Mouse (Mus musculus): ENCODE measurements around the gene Fxyd7. TPM values are rescaled to one million over a fixed set of nuclear protein-coding genes. Genes with fewer than 3 reads are reported as not detected.

Fxyd7 gene
- polyA plus RNA-seq, 1 experiment = 7.5 TPM

DNA sequence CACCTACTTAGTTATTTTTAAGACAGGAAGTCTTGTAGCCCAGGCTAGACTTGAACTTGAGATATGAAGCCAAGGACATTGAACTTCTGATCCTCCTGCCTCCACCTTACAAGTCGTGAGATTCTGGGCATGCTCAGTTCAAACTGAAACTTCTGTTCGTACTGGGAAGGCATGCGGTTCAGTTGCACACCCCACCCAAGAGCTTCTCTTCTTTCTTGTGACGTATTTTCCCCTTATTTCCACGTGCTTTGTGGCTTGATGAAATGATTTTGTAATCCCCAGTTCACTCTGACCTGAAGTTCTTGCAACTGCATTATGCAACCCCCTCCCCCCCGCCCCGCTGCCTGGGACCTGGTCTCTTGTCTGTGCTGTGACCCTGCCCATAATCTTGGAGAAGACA is 19.5 kb downstream of the Fxyd7 start:
- DNase-seq = no peak
- no peak overlapping the region for H3K4me3 ChIP-seq (replicated peaks; ENCODE audit: extremely low read depth, low read depth, low read length)
- 76% methylated on average over 7 of the region's 7 CpGs for WGBS
- H3K4me1 ChIP-seq (ENCODE audit: control insufficient read depth, insufficient read depth, low read length) = peaks cover 6% of the 10 kb centered on the region
- TF ChIP-seq CTCF (IDR thresholded peaks at IDR 0.05; ENCODE audit: insufficient read depth, low read length) (no peak), POLR2A (IDR thresholded peaks at IDR 0.05; ENCODE audit: borderline replicate concordance, extremely low read depth, low read depth, low read length) (no peak)

DNA sequence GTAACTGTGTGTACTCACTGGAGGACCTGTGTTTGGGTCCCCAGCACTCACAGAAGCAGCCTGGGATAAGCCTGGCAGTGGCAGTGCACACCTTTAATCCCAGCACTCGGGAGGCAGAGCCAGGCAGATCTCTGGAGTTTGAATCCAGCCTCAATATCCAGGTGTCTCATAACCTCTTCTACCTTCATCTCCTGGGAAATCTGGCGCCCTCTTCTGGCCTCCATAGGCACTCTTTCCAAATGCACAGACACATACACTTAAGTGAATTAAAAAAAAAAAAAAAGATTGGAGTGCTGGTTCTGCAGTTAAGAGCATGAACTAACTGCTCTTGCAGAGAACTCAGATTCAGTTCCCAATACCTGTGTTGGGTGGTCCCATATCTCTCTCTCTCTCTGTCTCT is 20.6 kb downstream of the Fxyd7 start:
- no peak for DNase-seq
- WGBS = 79% methylated on average over 2 of the region's 2 CpGs
- TF ChIP-seq POLR2A (IDR thresholded peaks at IDR 0.05; ENCODE audit: borderline replicate concordance, extremely low read depth, low read depth, low read length) (no peak), CTCF (IDR thresholded peaks at IDR 0.05; ENCODE audit: insufficient read depth, low read length) (no peak)

DNA sequence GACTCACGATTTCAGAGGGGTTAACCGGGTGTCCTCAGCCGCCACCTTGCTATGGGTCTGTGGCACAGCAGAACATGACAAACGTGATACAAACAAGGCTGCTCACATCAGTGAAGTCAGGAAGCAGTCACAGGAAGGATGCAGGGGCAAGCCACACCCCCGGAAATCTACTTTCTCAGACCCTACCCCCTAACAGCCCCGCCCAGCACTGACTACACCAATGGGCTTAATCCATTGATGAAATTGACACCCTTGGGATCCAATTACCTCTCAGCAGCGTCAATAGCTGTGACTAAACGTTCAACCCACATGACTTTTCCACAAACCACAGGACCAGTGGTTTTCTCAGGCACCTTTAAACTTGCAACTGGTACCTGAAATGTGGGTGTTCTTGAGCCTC is 22.7 kb downstream of the Fxyd7 start:
- Histone ChIP-seq H3K4me1 (ENCODE audit: control insufficient read depth, insufficient read depth, low read length) (peaks cover 1% of the 10 kb centered on the region), H3K4me3 (replicated peaks; ENCODE audit: extremely low read depth, low read depth, low read length) (no peak overlapping the region)
- no peak for DNase-seq
- TF ChIP-seq POLR2A (IDR thresholded peaks at IDR 0.05; ENCODE audit: borderline replicate concordance, extremely low read depth, low read depth, low read length) (no peak), CTCF (IDR thresholded peaks at IDR 0.05; ENCODE audit: insufficient read depth, low read length) (no peak)
- 65% methylated on average over 8 of the region's 8 CpGs for WGBS

More for the DNA sequence above, 20.6 kb downstream of the Fxyd7 start:
- Histone ChIP-seq H3K4me1 (ENCODE audit: control insufficient read depth, insufficient read depth, low read length) (peaks cover 6% of the 10 kb centered on the region), H3K4me3 (replicated peaks; ENCODE audit: extremely low read depth, low read depth, low read length) (no peak overlapping the region)

DNA sequence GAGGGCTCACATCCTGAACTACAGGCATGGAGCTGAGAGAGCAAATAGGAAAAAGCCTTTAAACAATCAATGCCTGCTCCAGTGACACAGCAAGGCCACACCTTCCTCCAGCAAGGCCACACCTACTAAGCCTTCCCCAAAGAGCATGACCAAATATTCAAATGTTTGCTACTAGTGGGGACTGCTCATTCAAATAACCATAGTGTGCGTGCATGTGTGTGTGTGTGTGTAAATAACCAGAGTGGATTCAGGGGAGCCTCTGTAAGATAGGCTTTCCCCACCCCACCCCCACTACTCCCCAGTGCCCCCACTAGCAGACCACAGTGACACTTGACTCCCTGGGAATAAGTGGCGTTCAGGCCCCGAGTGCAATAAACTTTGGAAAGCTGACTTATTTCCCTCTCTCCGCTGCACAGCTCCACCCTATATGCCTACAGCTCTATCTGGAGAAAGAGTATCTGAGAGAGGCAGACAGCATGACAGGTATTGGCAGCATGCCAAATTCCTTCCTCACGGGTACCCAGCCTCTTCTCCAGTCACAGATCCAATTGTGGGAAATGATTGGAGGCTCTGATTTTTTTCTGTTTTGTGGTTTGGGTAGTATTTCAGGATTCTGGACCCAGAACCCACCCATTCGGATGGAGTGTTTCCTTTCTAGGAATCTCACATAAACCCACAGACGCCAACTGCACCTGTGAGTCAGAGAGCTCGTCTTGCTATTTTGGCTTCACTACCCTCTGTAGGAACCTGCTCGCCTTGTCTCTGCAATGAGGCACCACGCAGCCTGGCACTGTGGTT is 34.0 kb downstream of the Fxyd7 start:
- H3K4me3 ChIP-seq (replicated peaks; ENCODE audit: extremely low read depth, low read depth, low read length) = no peak overlapping the region
- no peak for DNase-seq
- 36% methylated on average over 10 of the region's 10 CpGs for WGBS
- no peak for TF ChIP-seq POLR2A (IDR thresholded peaks at IDR 0.05; ENCODE audit: borderline replicate concordance, extremely low read depth, low read depth, low read length)
- no peaks in the 10 kb centered on the region for H3K4me1 ChIP-seq (ENCODE audit: control insufficient read depth, insufficient read depth, low read length)

DNA sequence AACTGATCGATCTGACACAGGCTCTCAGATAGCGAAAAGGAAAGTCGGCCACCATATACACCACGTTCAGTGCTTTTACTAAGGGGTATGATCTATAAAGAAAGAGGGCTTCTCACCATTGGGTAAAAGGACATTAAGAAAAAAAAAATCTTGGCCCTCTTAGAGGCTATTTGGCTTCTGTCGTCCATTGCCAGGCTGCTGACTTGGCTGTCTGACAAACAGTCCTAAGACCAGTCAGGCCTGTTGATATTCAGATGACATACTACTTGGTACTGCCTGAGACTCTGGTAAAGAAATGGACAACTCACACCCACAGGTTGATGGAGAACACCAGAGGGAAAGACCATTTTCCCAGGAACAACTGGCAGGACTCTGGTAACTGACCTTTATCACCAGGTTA is 38.3 kb downstream of the Fxyd7 start:
- no peak for TF ChIP-seq CTCF (IDR thresholded peaks at IDR 0.05; ENCODE audit: insufficient read depth, low read length)
- TF ChIP-seq POLR2A (IDR thresholded peaks at IDR 0.05; ENCODE audit: borderline replicate concordance, extremely low read depth, low read depth, low read length) = no peak
- 69% methylated on average over 5 of the region's 5 CpGs for WGBS
- DNase-seq = no peak
- H3K4me3 ChIP-seq (replicated peaks; ENCODE audit: extremely low read depth, low read depth, low read length) = no peak overlapping the region
- peaks cover 4% of the 10 kb centered on the region; the same call in 1 of the 2 replicates for H3K4me1 ChIP-seq (ENCODE audit: control insufficient read depth, insufficient read depth, low read length)

DNA sequence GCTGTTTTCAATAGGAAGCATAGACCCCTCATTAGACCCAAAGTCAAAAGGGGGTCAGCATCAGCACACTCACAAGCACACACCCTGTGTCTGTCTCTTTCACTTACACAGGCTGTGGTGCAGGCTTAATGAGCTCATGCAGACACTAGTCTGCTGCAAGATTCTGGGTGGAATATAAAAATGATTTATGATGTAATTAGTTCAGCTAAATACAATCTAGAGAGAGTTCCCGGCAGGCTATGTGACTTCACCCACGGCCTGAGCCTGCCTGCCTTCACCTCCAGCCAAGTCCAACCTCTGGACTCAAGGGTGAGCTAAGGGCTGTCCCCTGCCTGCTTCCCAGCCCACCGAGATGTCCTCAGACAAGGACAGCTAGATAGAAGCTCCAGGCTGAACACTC is 42.4 kb downstream of the Fxyd7 start:
- TF ChIP-seq POLR2A (IDR thresholded peaks at IDR 0.05; ENCODE audit: borderline replicate concordance, extremely low read depth, low read depth, low read length) = no peak
- TF ChIP-seq CTCF (IDR thresholded peaks at IDR 0.05; ENCODE audit: insufficient read depth, low read length) = no peak
- Histone ChIP-seq H3K4me1 (ENCODE audit: control insufficient read depth, insufficient read depth, low read length) (peaks cover 4% of the 10 kb centered on the region; the same call in 1 of the 2 replicates), H3K4me3 (replicated peaks; ENCODE audit: extremely low read depth, low read depth, low read length) (no peak overlapping the region)
- no peak for DNase-seq
- WGBS = 33% methylated on average over 3 of the region's 3 CpGs

DNA sequence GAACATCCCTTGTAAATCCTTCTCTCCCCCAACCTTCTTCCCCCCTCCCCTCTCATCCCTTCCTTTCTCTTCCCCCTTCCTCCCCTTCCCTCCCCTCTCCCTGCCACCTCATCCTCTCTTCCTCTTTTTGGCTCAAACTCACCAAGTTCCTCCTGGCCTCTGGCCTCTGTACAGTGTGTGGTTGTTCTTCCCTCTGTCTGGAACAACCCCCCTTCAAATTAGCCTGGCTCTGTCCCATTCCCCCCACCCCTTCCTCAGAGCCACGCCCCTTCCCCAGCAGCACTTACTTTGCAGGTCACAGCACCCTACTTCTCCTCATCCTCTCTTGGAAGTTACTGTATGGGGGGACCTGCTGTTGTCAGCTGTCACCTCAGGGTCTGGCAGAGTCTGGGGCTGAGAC is 43.1 kb downstream of the Fxyd7 start:
- WGBS = 59% methylated on average over 1 of the region's 1 CpGs
- TF ChIP-seq CTCF (IDR thresholded peaks at IDR 0.05; ENCODE audit: insufficient read depth, low read length) = no peak
- no peak for TF ChIP-seq POLR2A (IDR thresholded peaks at IDR 0.05; ENCODE audit: borderline replicate concordance, extremely low read depth, low read depth, low read length)
- no peak overlapping the region for H3K4me3 ChIP-seq (replicated peaks; ENCODE audit: extremely low read depth, low read depth, low read length)
- no peak for DNase-seq
- H3K4me1 ChIP-seq (ENCODE audit: control insufficient read depth, insufficient read depth, low read length) = peaks cover 4% of the 10 kb centered on the region; the same call in 1 of the 2 replicates

DNA sequence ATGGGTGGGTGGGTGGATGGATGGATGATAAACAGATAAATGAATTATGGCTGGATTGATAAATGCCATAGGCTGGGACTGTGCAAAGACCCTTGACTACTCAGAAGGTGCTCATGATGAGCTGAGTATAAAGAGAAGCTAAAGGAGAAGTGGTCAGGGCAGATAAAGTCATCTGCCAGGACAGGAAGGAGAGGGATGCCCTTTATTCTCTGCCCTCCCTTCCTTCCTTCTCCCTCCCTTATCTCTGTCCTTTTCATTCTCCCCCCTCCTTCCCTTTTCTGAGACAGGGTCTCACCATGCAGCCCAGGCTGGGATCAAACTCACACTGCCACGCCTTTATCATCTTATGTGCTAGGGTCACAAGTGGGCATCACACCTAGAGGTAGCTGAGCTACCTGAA is 43.5 kb downstream of the Fxyd7 start:
- H3K4me1 ChIP-seq (ENCODE audit: control insufficient read depth, insufficient read depth, low read length) = peaks cover 4% of the 10 kb centered on the region; the same call in 1 of the 2 replicates
- 82% methylated on average over 1 of the region's 1 CpGs for WGBS
- H3K4me3 ChIP-seq (replicated peaks; ENCODE audit: extremely low read depth, low read depth, low read length) = no peak overlapping the region
- DNase-seq = no peak
- TF ChIP-seq POLR2A (IDR thresholded peaks at IDR 0.05; ENCODE audit: borderline replicate concordance, extremely low read depth, low read depth, low read length) (no peak), CTCF (IDR thresholded peaks at IDR 0.05; ENCODE audit: insufficient read depth, low read length) (no peak)

DNA sequence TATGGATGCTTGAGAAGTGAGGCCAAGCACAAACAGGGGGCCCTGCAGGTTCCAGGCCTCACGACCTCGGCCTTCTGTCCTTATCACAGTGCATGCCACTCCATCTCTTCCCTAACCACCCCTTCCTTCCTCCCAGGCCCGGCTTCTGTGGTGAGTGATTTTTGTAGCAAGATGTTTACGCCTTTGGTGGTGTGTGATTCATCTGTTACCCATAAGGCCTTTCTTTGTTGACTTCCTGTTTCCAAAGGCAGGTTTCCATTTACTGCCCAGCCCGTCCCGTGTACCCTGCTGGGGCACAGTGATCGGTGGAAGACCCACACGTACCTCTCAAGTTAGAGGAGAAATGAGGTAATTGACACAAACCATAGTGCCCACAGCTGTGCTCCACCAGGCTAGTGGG is 48.6 kb downstream of the Fxyd7 start:
- TF ChIP-seq POLR2A (IDR thresholded peaks at IDR 0.05; ENCODE audit: borderline replicate concordance, extremely low read depth, low read depth, low read length) (peak; percentile 70; the same call in 1 of the 2 replicates), CTCF (IDR thresholded peaks at IDR 0.05; ENCODE audit: insufficient read depth, low read length) (no peak)
- Histone ChIP-seq H3K4me3 (replicated peaks; ENCODE audit: extremely low read depth, low read depth, low read length) (no peak overlapping the region), H3K4me1 (ENCODE audit: control insufficient read depth, insufficient read depth, low read length) (peaks cover 14% of the 10 kb centered on the region)
- WGBS = 32% methylated on average over 8 of the region's 8 CpGs
- DNase-seq = peak; percentile 20

DNA sequence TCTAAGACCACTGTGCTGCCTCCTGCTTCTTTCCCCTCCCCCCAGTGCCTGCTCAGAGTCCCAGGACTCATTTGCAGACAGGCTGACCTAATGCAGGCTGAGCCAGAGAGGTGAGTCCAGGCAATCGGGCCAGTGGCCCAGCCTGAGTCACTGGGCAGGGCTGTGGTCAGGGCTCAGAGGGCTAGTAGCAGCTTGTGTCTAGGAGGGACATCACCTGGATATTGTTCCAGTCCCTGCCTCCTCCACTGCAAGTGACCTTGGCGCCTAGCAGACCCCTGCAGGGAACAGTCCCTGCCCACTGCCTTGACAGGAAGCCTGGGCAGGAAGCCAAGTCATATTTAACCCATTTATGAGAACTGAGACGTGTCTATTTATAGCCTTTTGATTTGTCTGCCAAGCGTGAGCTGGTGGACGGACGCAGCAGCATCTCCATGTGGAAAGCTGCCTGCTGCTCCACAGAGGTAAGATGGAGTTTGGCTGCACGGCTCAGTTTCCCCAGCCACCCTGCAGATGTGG is 50.7 kb downstream of the Fxyd7 start:
- peak; percentile 24 for DNase-seq
- H3K4me3 ChIP-seq (replicated peaks; ENCODE audit: extremely low read depth, low read depth, low read length) = peak overlapping the region; percentile 25
- TF ChIP-seq POLR2A (IDR thresholded peaks at IDR 0.05; ENCODE audit: borderline replicate concordance, extremely low read depth, low read depth, low read length) (no peak), CTCF (IDR thresholded peaks at IDR 0.05; ENCODE audit: insufficient read depth, low read length) (no peak)
- peaks cover 14% of the 10 kb centered on the region for H3K4me1 ChIP-seq (ENCODE audit: control insufficient read depth, insufficient read depth, low read length)
- 2% methylated on average over 7 of the region's 7 CpGs for WGBS
